Mouse (Mus musculus) megakaryocyte-erythroid progenitor cell, adult 5-6 weeks (primary cell): ENCODE results near the gene Arntl. TPM values are rescaled to one million over a fixed set of nuclear protein-coding genes. Genes with fewer than 3 reads are reported as not detected.

Experiments
- ATAC-seq: replicated peaks from 2 replicates; pipeline ENCODE4 v1.8.0; 2016; ENCODE audit warnings: mild to moderate bottlenecking, inconsistent platforms; ENCODE audit not compliant: severe bottlenecking, poor library complexity, low FRiP score, low TSS enrichment
- total RNA-seq, 2 experiments: library from RNA; stranded (forward) in 1 of 2; stranded (reverse) in 1 of 2; fragments of 200-1000, 215-1000 nt in 1 of 2; fragments of >200 nt in 1 of 2; fragmentation: Nextera tagmentation in 1 of 2; gene quantifications; 2 replicates each; pipeline ENCODE4 v1.2.3; 2014 to 2017

Gene Arntl
- total RNA-seq (2014; fragmentation: Nextera tagmentation) (10.7 and 28.0 TPM in 2 replicates), total RNA-seq (2017) (7.5 and 8.2 TPM in 2 replicates)

- ATAC-seq, result peak; percentile 98
Measured at GRCm38 (mm10) chr7:113206644-113207470, at the start of gene Arntl. Gene Arntl (plus strand): TSS chr7:113207465.

GRCm38 (mm10) chr7:113161077-113161698 lies 46.1 kb upstream of the Arntl start:
- ATAC-seq, result no peak

GRCm38 (mm10) chr7:113164719-113165118 lies 42.5 kb upstream of the Arntl start:
- ATAC-seq, result no peak

GRCm38 (mm10) chr7:113167092-113167491 lies 40.2 kb upstream of the Arntl start:
- ATAC-seq, result peak; percentile 81

GRCm38 (mm10) chr7:113168609-113169008 lies 38.7 kb upstream of the Arntl start:
- ATAC-seq, result no peak

- ATAC-seq, result no peak
Measured at GRCm38 (mm10) chr7:113172425-113172824, 34.8 kb upstream of the Arntl start.

- ATAC-seq, result no peak
Measured at GRCm38 (mm10) chr7:113175481-113175880, 31.8 kb upstream of the Arntl start.

- ATAC-seq, result no peak
Measured at GRCm38 (mm10) chr7:113178073-113178472, 29.2 kb upstream of the Arntl start.

GRCm38 (mm10) chr7:113183787-113184186 lies 23.5 kb upstream of the Arntl start:
- ATAC-seq, result no peak

- ATAC-seq, result no peak
Measured at GRCm38 (mm10) chr7:113185056-113185455, 22.2 kb upstream of the Arntl start.

GRCm38 (mm10) chr7:113186041-113186800 lies 21.0 kb upstream of the Arntl start:
- no peak for ATAC-seq

- ATAC-seq, result no peak
Measured at GRCm38 (mm10) chr7:113188091-113188490, 19.2 kb upstream of the Arntl start.

- no peak for ATAC-seq
Measured at GRCm38 (mm10) chr7:113188566-113188965, 18.7 kb upstream of the Arntl start.

- no peak for ATAC-seq
Measured at GRCm38 (mm10) chr7:113191787-113192186, 15.5 kb upstream of the Arntl start.

- no peak for ATAC-seq
Measured at GRCm38 (mm10) chr7:113192714-113193365, 14.4 kb upstream of the Arntl start.

GRCm38 (mm10) chr7:113193872-113194271 lies 13.4 kb upstream of the Arntl start:
- ATAC-seq, result no peak

GRCm38 (mm10) chr7:113195271-113195670 lies 12.0 kb upstream of the Arntl start:
- no peak for ATAC-seq

- no peak for ATAC-seq
Measured at GRCm38 (mm10) chr7:113196171-113196570, 11.1 kb upstream of the Arntl start.

- ATAC-seq, result peak; percentile 90
Measured at GRCm38 (mm10) chr7:113197161-113197775, 10.0 kb upstream of the Arntl start.
